Mouse (Mus musculus) cerebellum, adult 9-11 months (tissue): Measurements from ENCODE around the gene Mink1.
"Not testable (repeated sequence)": the region's sequence is repeated elsewhere in the genome, so short reads cannot be mapped to it uniquely, and the experiment has no call there.

Experiments
- DNase-seq: peaks from one replicate; pipeline ENCODE4 v3.0.0; 2022

Gene Mink1

GRCm38 (mm10) chr11:70561937-70562286 is 769 bp upstream of the Mink1 start:
- DNase-seq: no peak

- DNase-seq: no peak
Measured at GRCm38 (mm10) chr11:70562995-70563469, 351 bp downstream of the Mink1 start.

GRCm38 (mm10) chr11:70563470-70564275 is 992 bp downstream of the Mink1 start:
- no peak for DNase-seq

- DNase-seq: no peak
Measured at GRCm38 (mm10) chr11:70564276-70564873, 1.7 kb downstream of the Mink1 start.

GRCm38 (mm10) chr11:70566586-70566985 is 3.9 kb downstream of the Mink1 start:
- no peak for DNase-seq

- not testable (repeated sequence) for DNase-seq
Measured at GRCm38 (mm10) chr11:70570614-70571013, 7.9 kb downstream of the Mink1 start.

GRCm38 (mm10) chr11:70571641-70572040 is 9.0 kb downstream of the Mink1 start:
- no peak for DNase-seq

GRCm38 (mm10) chr11:70572348-70572902 is 9.7 kb downstream of the Mink1 start:
- no peak for DNase-seq

GRCm38 (mm10) chr11:70573872-70574271 is 11.2 kb downstream of the Mink1 start:
- no peak for DNase-seq

- DNase-seq: no peak
Measured at GRCm38 (mm10) chr11:70577201-70577600, 14.5 kb downstream of the Mink1 start.

GRCm38 (mm10) chr11:70578962-70579361 is 16.3 kb downstream of the Mink1 start:
- DNase-seq: no peak

- no peak for DNase-seq
Measured at GRCm38 (mm10) chr11:70579710-70580357, 17.2 kb downstream of the Mink1 start.

GRCm38 (mm10) chr11:70580358-70580720 is 17.7 kb downstream of the Mink1 start:
- DNase-seq: no peak

GRCm38 (mm10) chr11:70580921-70581320 is 18.2 kb downstream of the Mink1 start:
- DNase-seq: no peak

- no peak for DNase-seq
Measured at GRCm38 (mm10) chr11:70582196-70582595, 19.5 kb downstream of the Mink1 start.

GRCm38 (mm10) chr11:70583022-70583714 is 20.5 kb downstream of the Mink1 start:
- no peak for DNase-seq

- no peak for DNase-seq
Measured at GRCm38 (mm10) chr11:70583775-70584174, 21.1 kb downstream of the Mink1 start.

- DNase-seq: peak; percentile 54
Measured at GRCm38 (mm10) chr11:70585457-70585856, 22.8 kb downstream of the Mink1 start.

GRCm38 (mm10) chr11:70586261-70586660 is 23.6 kb downstream of the Mink1 start:
- no peak for DNase-seq

- no peak for DNase-seq
Measured at GRCm38 (mm10) chr11:70586954-70587353, 24.3 kb downstream of the Mink1 start.

GRCm38 (mm10) chr11:70591733-70592132 is 29.1 kb downstream of the Mink1 start:
- no peak for DNase-seq

- no peak for DNase-seq
Measured at GRCm38 (mm10) chr11:70594253-70594989, 31.7 kb downstream of the Mink1 start.
